Mouse (Mus musculus): ENCODE results near the gene Cpne4.

DNA sequence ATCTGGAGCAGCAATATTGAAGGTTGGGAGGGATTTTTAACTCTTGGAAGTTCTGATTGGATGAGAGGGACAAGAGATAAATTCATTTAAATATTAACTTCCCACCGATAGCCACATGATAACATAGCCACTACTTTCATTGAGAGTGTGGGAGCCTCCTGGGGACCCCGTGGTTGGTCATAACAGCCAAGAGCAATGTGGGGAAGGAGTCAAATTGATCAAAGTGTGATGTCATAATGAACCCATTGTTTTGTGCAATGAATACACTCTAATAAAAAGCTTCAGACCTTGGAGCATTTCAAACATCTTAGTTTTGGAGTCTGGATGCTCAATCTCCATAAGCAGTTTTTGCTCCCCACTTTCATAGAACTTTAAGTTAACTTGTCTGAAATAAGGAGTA, at the start of gene Cpne4:
- TF ChIP-seq POLR2A (IDR thresholded peaks at IDR 0.05; ENCODE audit: control insufficient read depth, extremely low read depth, insufficient read depth, low read length, poor library complexity) = no peak
- TF ChIP-seq CTCF (IDR thresholded peaks at IDR 0.05; ENCODE audit: borderline replicate concordance, control insufficient read depth, extremely low read depth, insufficient read depth, low read length, poor library complexity) = no peak

All from thymus, adult 2 months (tissue).